Mouse (Mus musculus) hindbrain, embryonic 10.5 days (tissue): ENCODE measurements around the gene Megf6. TPM values are rescaled to one million over a fixed set of nuclear protein-coding genes. Genes with fewer than 3 reads are reported as not detected.

Experiments used
- DNase-seq: peaks from one replicate; pipeline ENCODE4 v3.0.0-alpha.2; 2017; ENCODE audit warnings: low spot score
- H3K27ac ChIP-seq: fragments of 300-500 bp; sonication (generic); 2 replicates; pipeline ENCODE4 v1.5.1; 2016; ENCODE audit warnings: mild to moderate bottlenecking, moderate library complexity
- H3K27me3 ChIP-seq: fragments of 300-500 bp; sonication (generic); 2 replicates; pipeline ENCODE4 v1.6.1; 2016; ENCODE audit warnings: mild to moderate bottlenecking; ENCODE audit not compliant: poor library complexity, insufficient read depth, severe bottlenecking
- H3K36me3 ChIP-seq: fragments of 300-500 bp; sonication (generic); 2 replicates; pipeline ENCODE4 v1.6.1; 2016; ENCODE audit warnings: mild to moderate bottlenecking, moderate library complexity
- H3K4me1 ChIP-seq: fragments of 300-500 bp; sonication (generic); replicated peaks from 2 replicates; pipeline ENCODE4 v1.6.1; 2016; ENCODE audit warnings: mild to moderate bottlenecking
- H3K4me3 ChIP-seq: fragments of 300-500 bp; sonication (generic); 2 replicates; pipeline ENCODE4 v1.5.1; 2016; ENCODE audit warnings: mild to moderate bottlenecking, moderate library complexity
- H3K9me3 ChIP-seq: fragments of 300-500 bp; sonication (generic); 2 replicates; pipeline ENCODE4 v1.6.1; 2016; ENCODE audit warnings: mild to moderate bottlenecking, moderate library complexity
- WGBS: fragments of 180-500 bp; shearing (Covaris S2); methylation state at CpG from one replicate; pipeline ENCODE4 v1.1.7; 2016; 5-methylcytosine and 5-hydroxymethylcytosine counted together
- polyA plus RNA-seq: library from polyadenylated mRNA; unstranded; fragments of >200 nt; fragmentation: Nextera tagmentation; extraction: Ambion mirVana; gene quantifications from 2 replicates; pipeline ENCODE4 v1.2.1, GENCODE M21; 2016

Megf6 gene
- polyA plus RNA-seq, 1 experiment from 2014 or later = 28.2 TPM

DNA sequence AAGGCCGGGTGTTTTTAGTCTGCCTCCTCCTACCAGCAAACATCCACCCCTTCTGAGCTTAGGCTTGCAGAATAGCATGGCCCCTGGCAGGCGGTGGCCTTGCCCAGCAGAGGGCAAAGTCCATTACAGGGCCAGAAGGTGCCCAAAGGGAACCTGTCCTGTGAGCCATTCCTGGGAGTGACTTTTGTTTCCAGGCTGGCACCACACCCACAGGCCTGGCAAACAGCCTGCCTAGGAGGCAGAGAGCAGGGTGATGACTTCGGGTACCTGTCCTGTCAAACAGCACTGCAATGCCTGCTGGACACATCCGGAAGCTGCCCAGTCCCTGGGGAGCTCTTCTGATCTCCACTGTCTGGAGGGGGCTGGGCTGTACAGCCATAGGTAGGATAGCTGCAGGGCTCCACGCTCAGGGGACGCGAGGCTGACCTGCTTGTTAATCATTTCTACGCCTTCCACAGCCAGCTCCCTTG is 123.8 kb downstream of the Megf6 start:
- no peak overlapping the region for H3K4me3 ChIP-seq
- DNase-seq = no peak
- H3K9me3 ChIP-seq = no peaks in the 10 kb centered on the region
- peaks cover 31% of the 10 kb centered on the region for H3K27me3 ChIP-seq
- H3K27ac ChIP-seq = peak overlapping the region; percentile 50; the same call in 1 of the 2 replicates
- H3K36me3 ChIP-seq = no peaks in the 10 kb centered on the region
- 52% methylated on average over 8 of the region's 8 CpGs for WGBS
- peaks cover 32% of the 10 kb centered on the region for H3K4me1 ChIP-seq

DNA sequence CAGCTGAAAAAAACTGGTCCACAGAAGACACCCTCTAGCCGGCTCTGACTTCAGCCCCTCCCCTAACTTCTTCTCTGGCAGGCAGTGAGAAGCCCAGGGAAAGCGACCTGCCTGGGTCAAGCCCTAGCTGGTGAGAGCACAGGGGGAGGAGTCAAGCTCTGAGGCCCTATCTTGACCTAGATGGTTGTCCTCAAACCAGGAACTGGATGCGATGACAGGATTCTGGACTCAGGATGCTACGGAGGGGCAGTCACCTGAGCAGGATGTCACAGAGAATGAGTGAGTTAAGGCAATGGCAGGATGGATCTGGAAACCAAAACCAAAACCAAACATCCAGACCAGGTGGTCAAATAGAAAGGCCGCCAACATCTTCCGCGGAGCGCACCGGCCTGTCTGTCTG is 127.2 kb downstream of the Megf6 start:
- H3K27me3 ChIP-seq = peaks cover 62% of the 10 kb centered on the region
- WGBS = 33% methylated on average over 9 of the region's 9 CpGs
- no peaks in the 10 kb centered on the region for H3K36me3 ChIP-seq
- H3K27ac ChIP-seq = no peak overlapping the region
- H3K4me1 ChIP-seq = peaks cover 46% of the 10 kb centered on the region
- peak; percentile 47 for DNase-seq
- no peak overlapping the region for H3K4me3 ChIP-seq
- H3K9me3 ChIP-seq = no peaks in the 10 kb centered on the region

DNA sequence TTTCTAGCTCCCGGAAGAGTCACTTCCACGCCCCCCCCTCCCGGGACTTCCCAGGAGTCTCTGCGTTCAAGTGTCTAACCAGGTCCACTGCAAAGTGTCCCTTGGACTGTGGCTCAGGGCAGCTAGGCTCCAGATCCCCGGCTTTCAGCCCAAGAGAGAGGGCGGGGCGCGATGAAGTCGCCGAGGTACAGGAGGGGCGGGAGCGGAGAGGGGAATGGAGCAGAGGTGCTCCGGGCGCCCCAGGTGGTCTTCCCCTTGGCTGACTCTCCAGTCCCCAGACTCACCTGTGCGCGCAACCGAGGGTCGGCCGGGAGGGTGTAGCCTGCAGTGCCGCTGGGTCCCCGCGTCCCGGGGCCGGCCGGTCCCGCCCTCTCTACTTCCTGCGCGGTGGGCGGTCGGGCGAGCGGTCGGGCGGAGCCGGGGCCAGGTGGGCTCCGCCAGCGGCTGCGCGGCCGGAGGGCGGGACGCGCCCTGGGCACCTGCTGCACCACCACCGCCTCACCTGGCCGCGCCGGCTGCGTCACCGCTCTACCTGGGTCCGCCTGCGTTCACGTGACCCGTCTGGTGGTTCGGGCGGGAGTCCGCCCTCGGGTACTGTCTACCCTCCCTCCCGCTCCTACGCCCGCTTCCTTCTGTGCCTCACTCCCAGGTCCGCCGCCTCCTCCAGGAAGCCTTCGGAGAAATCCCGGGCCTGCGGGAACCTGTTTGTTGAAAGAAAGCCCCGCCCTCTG is 129.2 kb downstream of the Megf6 start:
- H3K9me3 ChIP-seq = no peaks in the 10 kb centered on the region
- H3K4me3 ChIP-seq = peak overlapping the region; percentile 56
- H3K4me1 ChIP-seq = peaks cover 31% of the 10 kb centered on the region
- DNase-seq = peak; percentile 36
- H3K36me3 ChIP-seq = no peaks in the 10 kb centered on the region
- peaks cover 63% of the 10 kb centered on the region for H3K27me3 ChIP-seq
- H3K27ac ChIP-seq = peak overlapping the region; percentile 68
- WGBS = under 1% methylated on average over 66 of the region's 66 CpGs

DNA sequence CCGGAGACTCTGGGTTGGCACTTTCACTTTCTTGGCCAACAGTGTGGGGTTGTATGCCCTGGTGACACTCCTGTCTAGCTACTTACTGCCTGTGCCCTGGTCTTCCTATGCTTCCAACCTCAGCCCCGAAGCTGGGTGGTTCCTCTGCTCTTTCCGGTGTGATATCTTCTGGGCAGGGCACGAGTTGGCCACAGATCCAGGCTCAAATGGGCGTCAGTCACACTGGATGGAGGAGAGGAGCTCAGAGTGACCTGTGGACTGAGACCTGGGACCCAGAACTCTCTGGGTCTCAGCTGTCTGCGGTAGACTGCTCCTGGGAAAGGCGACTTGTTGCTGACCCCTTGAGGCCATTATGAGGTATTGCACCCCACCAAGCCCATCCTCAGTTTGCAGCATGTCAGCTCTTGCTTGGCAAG is 130.9 kb downstream of the Megf6 start, which contains the start of gene Arhgef16:
Arhgef16 (minus strand) TSS at position 211 of the 416 bp plus-strand sequence.
- H3K27ac ChIP-seq = no peak within 1 kb of the TSS
- no peak within 1 kb of the TSS for H3K4me3 ChIP-seq
- peaks cover 30% of the 10 kb centered on the region for H3K4me1 ChIP-seq
- no peaks in the 10 kb centered on the region for H3K9me3 ChIP-seq
- H3K36me3 ChIP-seq = no peaks in the 10 kb centered on the region
- H3K27me3 ChIP-seq = peaks cover 63% of the 10 kb centered on the region
- DNase-seq = peak; percentile 73
- 26% methylated on average over 7 of the region's 7 CpGs for WGBS

DNA sequence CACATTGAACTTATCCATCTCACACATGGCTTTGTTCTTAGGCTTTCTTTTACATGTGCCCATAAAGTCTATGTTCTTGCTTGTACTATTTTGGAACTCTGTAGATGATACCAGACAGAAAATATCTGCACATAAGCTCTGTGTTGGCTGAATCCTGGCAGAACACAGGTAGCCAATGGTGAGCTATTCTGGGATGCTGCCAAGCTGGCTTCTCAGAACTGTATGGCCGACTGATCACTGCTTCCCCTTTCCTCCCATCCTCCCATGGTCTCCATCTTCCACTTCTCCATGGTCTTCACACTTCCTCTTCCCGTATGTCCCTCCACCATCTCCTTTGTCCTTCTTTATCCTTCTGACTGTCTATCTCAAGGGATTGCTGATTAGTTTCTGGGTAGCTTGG is 138.6 kb downstream of the Megf6 start:
- WGBS = 80% methylated on average over 2 of the region's 2 CpGs

DNA sequence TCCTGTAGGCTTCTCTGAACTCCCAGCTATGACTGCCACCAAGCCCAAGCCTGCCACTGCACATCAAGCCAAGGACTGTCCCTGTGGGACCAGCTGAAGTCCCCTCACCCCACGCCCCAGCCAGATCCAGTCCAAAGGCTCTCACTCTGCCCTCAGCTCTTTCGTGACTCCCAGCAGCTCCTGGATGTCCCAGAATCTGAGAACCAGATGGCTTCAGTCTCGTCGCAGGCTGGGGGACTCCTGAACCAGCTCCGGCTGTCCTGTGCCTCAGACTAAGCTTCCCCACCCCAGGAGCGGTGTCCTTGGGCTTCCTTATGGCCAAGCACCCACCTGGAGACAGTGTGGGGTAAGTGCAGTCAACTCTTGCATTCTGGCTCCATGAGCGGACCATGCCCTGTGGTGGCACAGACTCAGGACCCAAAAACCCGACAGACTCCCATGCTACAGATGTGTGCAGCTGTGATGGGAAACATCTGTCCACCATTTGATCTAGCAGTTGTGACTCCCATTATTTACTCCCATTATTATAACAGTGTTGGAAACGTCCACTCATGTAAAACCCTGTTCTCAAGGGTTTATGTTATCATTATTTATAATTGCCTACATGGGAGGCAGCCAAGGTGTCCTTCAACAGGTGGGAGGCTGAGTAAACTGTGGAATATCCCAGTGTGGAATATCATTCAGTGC is 140.2 kb downstream of the Megf6 start:
- Histone ChIP-seq H3K27me3 (no peaks in the 10 kb centered on the region), H3K4me1 (peaks cover 21% of the 10 kb centered on the region), H3K4me3 (no peak overlapping the region), H3K9me3 (no peaks in the 10 kb centered on the region), H3K36me3 (no peaks in the 10 kb centered on the region), H3K27ac (no peak overlapping the region)
- DNase-seq = no peak
- WGBS = 84% methylated on average over 9 of the region's 9 CpGs

More for the DNA sequence above, 138.6 kb downstream of the Megf6 start:
- Histone ChIP-seq H3K4me3 (no peak overlapping the region), H3K4me1 (peaks cover 18% of the 10 kb centered on the region), H3K27ac (no peak overlapping the region), H3K9me3 (no peaks in the 10 kb centered on the region), H3K36me3 (no peaks in the 10 kb centered on the region), H3K27me3 (no peaks in the 10 kb centered on the region)
- no peak for DNase-seq

DNA sequence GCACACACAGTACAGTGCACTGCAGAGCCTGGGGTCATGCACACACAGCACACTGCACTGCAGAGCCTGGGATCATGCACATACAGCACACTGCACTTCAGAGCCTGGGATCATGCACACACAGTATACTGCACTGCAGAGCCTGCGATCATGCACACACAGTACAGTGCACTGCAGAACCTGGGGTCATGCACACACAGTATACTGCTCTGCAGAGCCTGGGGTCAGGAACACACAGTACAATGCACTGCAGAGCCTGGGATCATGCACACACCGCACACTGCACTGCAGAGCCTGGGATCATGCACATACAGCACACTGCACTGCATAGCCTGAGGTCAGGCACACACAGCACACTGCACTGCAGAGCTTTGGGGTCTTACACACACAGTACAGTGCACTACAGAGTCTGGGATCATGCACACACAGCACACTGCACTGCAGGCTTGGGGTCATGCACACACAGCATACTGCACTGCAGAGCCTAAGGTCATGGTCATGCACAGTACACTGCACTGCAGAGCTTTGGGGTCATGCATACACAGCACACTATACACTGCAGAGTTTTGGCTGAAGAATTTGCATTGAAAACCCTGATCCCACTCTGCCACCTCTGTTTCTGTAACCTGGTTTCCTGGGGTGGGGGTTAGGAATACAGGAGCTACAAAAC is 141.7 kb downstream of the Megf6 start:
- DNase-seq = no peak
- 87% methylated on average over 2 of the region's 2 CpGs for WGBS
- H3K27ac ChIP-seq = peak overlapping the region; percentile 70

DNA sequence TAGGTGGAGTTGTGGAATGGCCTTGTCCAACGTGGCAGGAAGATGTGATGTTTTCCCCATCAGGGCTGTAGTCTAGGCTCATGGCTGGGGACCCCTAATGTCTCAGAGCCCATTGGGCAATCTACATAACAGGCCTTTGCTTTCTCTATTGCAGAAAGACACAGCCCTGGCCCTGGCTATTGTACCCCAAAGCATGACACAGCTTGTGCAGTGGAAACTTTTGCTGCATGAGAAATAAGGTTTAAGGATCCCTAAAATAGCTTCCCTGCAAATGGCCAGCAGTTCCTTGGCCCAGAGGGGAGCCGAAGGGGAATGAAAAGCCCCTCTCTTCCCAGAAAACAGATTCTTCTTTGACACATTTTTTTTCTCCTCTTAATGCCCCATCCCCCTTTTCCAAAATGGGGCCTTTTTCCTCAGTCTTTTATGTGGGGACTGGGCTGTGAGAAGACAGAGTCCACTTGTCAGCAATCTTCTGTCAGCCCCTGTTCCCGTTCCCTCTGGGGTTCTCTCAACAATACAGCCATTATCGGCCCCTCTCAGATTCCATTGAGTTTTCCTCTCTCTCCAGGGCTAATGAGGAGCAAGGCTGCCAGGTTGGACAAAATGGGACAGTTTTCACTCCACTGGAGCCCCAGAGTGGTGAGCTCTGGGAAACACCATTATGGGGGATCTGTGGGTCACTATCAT is 142.5 kb downstream of the Megf6 start:
- WGBS = 49% methylated on average over 4 of the region's 4 CpGs
- peak overlapping the region; percentile 70 for H3K27ac ChIP-seq
- peaks cover 31% of the 10 kb centered on the region for H3K4me1 ChIP-seq
- no peak overlapping the region for H3K4me3 ChIP-seq
- H3K9me3 ChIP-seq = no peaks in the 10 kb centered on the region
- no peak for DNase-seq
- H3K27me3 ChIP-seq = no peaks in the 10 kb centered on the region
- no peaks in the 10 kb centered on the region for H3K36me3 ChIP-seq

More for the DNA sequence above, 141.7 kb downstream of the Megf6 start:
- no peaks in the 10 kb centered on the region for H3K36me3 ChIP-seq
- no peak overlapping the region for H3K4me3 ChIP-seq
- H3K4me1 ChIP-seq = peaks cover 27% of the 10 kb centered on the region
- H3K27me3 ChIP-seq = no peaks in the 10 kb centered on the region
- no peaks in the 10 kb centered on the region for H3K9me3 ChIP-seq

DNA sequence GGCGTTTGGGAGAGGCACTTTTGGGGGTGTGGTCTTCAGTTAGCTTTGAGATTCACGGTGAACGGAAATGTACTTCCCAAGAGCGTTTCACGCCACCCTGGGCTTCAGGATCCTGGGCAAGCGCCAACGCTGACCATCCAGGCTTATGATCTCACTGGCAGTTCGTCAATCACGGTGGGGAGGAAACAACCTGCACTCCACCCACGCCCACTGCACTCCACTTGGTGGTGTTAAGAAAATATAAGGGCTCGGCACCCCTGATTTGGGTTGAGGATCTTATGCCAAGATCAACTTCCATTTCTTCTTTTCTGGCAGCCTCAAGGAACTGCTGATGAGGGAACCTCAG is 143.1 kb downstream of the Megf6 start:
- H3K36me3 ChIP-seq = no peaks in the 10 kb centered on the region
- no peak for DNase-seq
- no peaks in the 10 kb centered on the region for H3K27me3 ChIP-seq
- H3K27ac ChIP-seq = 0 out of 2 replicates have a peak overlapping the region, but pooled peaks have one; percentile 23
- H3K4me1 ChIP-seq = peaks cover 31% of the 10 kb centered on the region
- H3K9me3 ChIP-seq = no peaks in the 10 kb centered on the region
- 78% methylated on average over 11 of the region's 11 CpGs for WGBS
- no peak overlapping the region for H3K4me3 ChIP-seq

Other genes with a start within 250 kb of the Megf6 start
- gene A430005L14Rik, start 213.5 kb upstream of the Megf6 start, polyA plus RNA-seq = 131 and 150 TPM in 2 replicates
- 12.0 and 14.9 TPM in 2 replicates for gene Dffb, start 195.6 kb upstream of the Megf6 start, polyA plus RNA-seq
- 21.1 and 22.5 TPM in 2 replicates for gene Cep104, start 195.5 kb upstream of the Megf6 start, polyA plus RNA-seq
- 20.2 and 25.3 TPM in 2 replicates for gene Lrrc47, start 159.0 kb upstream of the Megf6 start, polyA plus RNA-seq
- gene Smim1, start 144.5 kb upstream of the Megf6 start, polyA plus RNA-seq = 25.9 and 32.9 TPM in 2 replicates
- not detected in 2 replicates for gene Ccdc27, start 128.1 kb upstream of the Megf6 start, polyA plus RNA-seq
- 1.8 and 2.7 TPM in 2 replicates for gene Trp73, start 30.5 kb upstream of the Megf6 start, polyA plus RNA-seq
- gene Wrap73, start 28.4 kb upstream of the Megf6 start, polyA plus RNA-seq = 44.3 and 52.6 TPM in 2 replicates
- gene Tprgl, start 10.1 kb upstream of the Megf6 start, polyA plus RNA-seq = 122 and 150 TPM in 2 replicates
- gene Arhgef16, start 130.9 kb downstream of the Megf6 start, polyA plus RNA-seq = 4.6 and 7.5 TPM in 2 replicates
- not detected in 2 replicates for gene B230104I21Rik, start 165.4 kb downstream of the Megf6 start, polyA plus RNA-seq